Mouse (Mus musculus) heart, adult 2 months (tissue): ENCODE measurements around the gene Fignl2. TPM values are rescaled to one million over a fixed set of nuclear protein-coding genes. Genes with fewer than 3 reads are reported as not detected.

ENCODE experiments used
- DNase-seq, 2 experiments: peaks; one replicate each; pipeline ENCODE4 v3.0.0; 2021
- H3K27ac ChIP-seq: fragments of 200-600 bp; 2 replicates; pipeline ENCODE4 v1.8.1; 2022
- H3K27me3 ChIP-seq: fragments of 200-500 bp; 2 replicates; pipeline ENCODE4 v1.6.1; 2012; ENCODE audit warnings: mild to moderate bottlenecking, low read length, inconsistent platforms, mixed read lengths; ENCODE audit not compliant: control insufficient read depth, insufficient read depth
- H3K36me3 ChIP-seq: fragments of 200-500 bp; 2 replicates; pipeline ENCODE4 v1.6.1; 2012; ENCODE audit warnings: low read length, inconsistent platforms; ENCODE audit not compliant: control insufficient read depth, insufficient read depth
- H3K4me1 ChIP-seq: fragments of 200-500 bp; 2 replicates; pipeline ENCODE4 v1.6.1; 2011; ENCODE audit warnings: low read length; ENCODE audit not compliant: control insufficient read depth, insufficient read depth
- H3K4me3 ChIP-seq: fragments of 200-600 bp; 2 replicates; pipeline ENCODE4 v1.8.1; 2022
- H3K79me2 ChIP-seq: fragments of 200-500 bp; replicated peaks from 2 replicates; pipeline ENCODE4 v1.6.1; 2012; ENCODE audit warnings: mild to moderate bottlenecking, inconsistent platforms, low read length, moderate library complexity, mixed read lengths; ENCODE audit not compliant: control insufficient read depth, insufficient read depth
- H3K9ac ChIP-seq: fragments of 200-500 bp; 2 replicates; pipeline ENCODE4 v1.6.1; 2012; ENCODE audit warnings: low read depth, mild to moderate bottlenecking, control low read depth, inconsistent platforms, low read length, mixed read lengths
- CTCF ChIP-seq: fragments of 200-600 bp; IDR thresholded peaks from 2 replicates; pipeline ENCODE4 v1.8.1; 2022; ENCODE audit warnings: antibody characterized with exemption, mild to moderate bottlenecking, moderate library complexity
- EP300 ChIP-seq: fragments of 200-500 bp; IDR thresholded peaks from 2 replicates; pipeline ENCODE4 v1.6.1; 2011; ENCODE audit warnings: low read depth, low read length, control low read depth; ENCODE audit not compliant: insufficient read depth
- POLR2A ChIP-seq: fragments of 200-500 bp; IDR thresholded peaks from 2 replicates; pipeline ENCODE4 v1.6.1; 2011; ENCODE audit warnings: mild to moderate bottlenecking, low read depth, low read length, control low read depth; ENCODE audit not compliant: insufficient read depth
- WGBS: fragments of 180-500 bp; shearing (Covaris S2); methylation state at CpG from one replicate; pipeline ENCODE4 v1.1.7; 2018; 5-methylcytosine and 5-hydroxymethylcytosine counted together
- intact Hi-C: fragments of 180-260 bp; cut with DNase I; formaldehyde crosslinking; loops from one replicate; pipeline ENCODE4 v1.15.1; 2025
- long read RNA-seq: library from polyadenylated mRNA; stranded (forward); transcript quantifications from one replicate; pipeline ENCODE4 v2.0.0, GENCODE M21; 2021
- polyA plus RNA-seq: library from polyadenylated mRNA; depleted of rRNA; stranded (reverse); fragments of >200 nt; gene quantifications from 2 replicates; pipeline ENCODE4 v1.2.3, GENCODE M21; 2012; rRNA removed
- total RNA-seq, 2 experiments: library from RNA; stranded (reverse); gene quantifications; 2 replicates each; pipeline ENCODE4 v1.2.3; 2021

Gene Fignl2
- 1 to 10 TPM in 1 of 2 experiments, under 1 TPM in 1; 0.86 to 1.3 TPM for total RNA-seq
- 1.6 and 1.9 TPM in 2 replicates for polyA plus RNA-seq
- long read RNA-seq: 0 reads

- Histone ChIP-seq H3K27ac (peak within 1 kb of the TSS; percentile 82), H3K36me3 (no peaks in the 10 kb centered on the region), H3K4me3 (peak within 1 kb of the TSS; percentile 64), H3K9ac (peak within 1 kb of the TSS; percentile 92), H3K4me1 (peaks cover 9% of the 10 kb centered on the region), H3K79me2 (no peaks in the 10 kb centered on the region), H3K27me3 (no peaks in the 10 kb centered on the region)
- TF ChIP-seq CTCF (no peak), EP300 (no peak), POLR2A (no peak)
- intact Hi-C loops: loop anchor here (5.0 kb wide), 1 partner anchor 39 kb away; the partner anchor contains the start of gene Ankrd33
- under 1% methylated on average over 82 of the region's 96 CpGs for WGBS
- peak; percentile 58 to 69 for DNase-seq
Observed at GRCm38 (mm10) chr15:101077813-101078730, at the start of gene Fignl2. Gene Fignl2 (minus strand): TSS chr15:101078567.

GRCm38 (mm10) chr15:101126876-101127544, 48.6 kb upstream of the Fignl2 start:
- intact Hi-C loops: no loop called here
- H3K4me1 ChIP-seq: peaks cover 31% of the 10 kb centered on the region
- WGBS: 60% methylated on average over 12 of the region's 12 CpGs
- H3K36me3 ChIP-seq: no peaks in the 10 kb centered on the region
- peak overlapping the region; percentile 98 for H3K27ac ChIP-seq
- H3K27me3 ChIP-seq: no peaks in the 10 kb centered on the region
- no peaks in the 10 kb centered on the region for H3K79me2 ChIP-seq
- TF ChIP-seq POLR2A (0 out of 2 replicates have a peak, but pooled peaks have one; percentile 52), EP300 (no peak)
- H3K9ac ChIP-seq: no peak overlapping the region
- peak; percentile 72 to 75 for DNase-seq
- no peak overlapping the region for H3K4me3 ChIP-seq

- DNase-seq: no peak
- H3K4me1 ChIP-seq: peaks cover 20% of the 10 kb centered on the region
- intact Hi-C loops: no loop called here
- 86% methylated on average over 6 of the region's 6 CpGs for WGBS
- H3K4me3 ChIP-seq: no peak overlapping the region
- H3K36me3 ChIP-seq: no peaks in the 10 kb centered on the region
- H3K79me2 ChIP-seq: no peaks in the 10 kb centered on the region
- no peak for TF ChIP-seq POLR2A
- no peak for TF ChIP-seq EP300
- TF ChIP-seq CTCF: no peak
- H3K9ac ChIP-seq: no peak overlapping the region
- H3K27me3 ChIP-seq: no peaks in the 10 kb centered on the region
- H3K27ac ChIP-seq: no peak overlapping the region
Observed at GRCm38 (mm10) chr15:101125561-101125960, 47.2 kb upstream of the Fignl2 start.

- Histone ChIP-seq H3K9ac (no peak overlapping the region), H3K27me3 (no peaks in the 10 kb centered on the region), H3K36me3 (no peaks in the 10 kb centered on the region), H3K4me3 (no peak overlapping the region), H3K27ac (peak overlapping the region; percentile 94), H3K4me1 (peaks cover 17% of the 10 kb centered on the region), H3K79me2 (no peaks in the 10 kb centered on the region)
- DNase-seq: peak; percentile 67 to 77
- 34% methylated on average over 4 of the region's 4 CpGs for WGBS
- TF ChIP-seq POLR2A (peak; percentile 44; the same call in 1 of the 2 replicates), EP300 (peak; percentile 60; the same call in 1 of the 2 replicates), CTCF (no peak)
- intact Hi-C loops: no loop called here
Observed at GRCm38 (mm10) chr15:101123202-101123601, 44.8 kb upstream of the Fignl2 start.

- H3K27me3 ChIP-seq: no peaks in the 10 kb centered on the region
- 60% methylated on average over 2 of the region's 2 CpGs for WGBS
- no peak for TF ChIP-seq POLR2A
- TF ChIP-seq EP300: no peak
- peak; percentile 49 for TF ChIP-seq CTCF
- H3K9ac ChIP-seq: no peak overlapping the region
- intact Hi-C loops: no loop called here
- DNase-seq: peak; percentile 30 to 41
- H3K27ac ChIP-seq: peak overlapping the region; percentile 94
- no peak overlapping the region for H3K4me3 ChIP-seq
- peaks cover 13% of the 10 kb centered on the region for H3K4me1 ChIP-seq
- H3K36me3 ChIP-seq: no peaks in the 10 kb centered on the region
- H3K79me2 ChIP-seq: no peaks in the 10 kb centered on the region
Observed at GRCm38 (mm10) chr15:101122290-101122589, 43.9 kb upstream of the Fignl2 start.
